Mouse (Mus musculus) liver, adult (tissue): ENCODE results near the gene Zfp750.

Experiments used
- GATA4 ChIP-seq: IDR thresholded peaks from 2 replicates; pipeline ENCODE4 v1.6.1; 2014; ENCODE audit warnings: mild to moderate bottlenecking, low read length; ENCODE audit not compliant: insufficient replicate concordance

The Zfp750 gene

GRCm38 (mm10) chr11:121519131-121519530 lies at the start of gene Zfp750:
TSS of gene Zfp750 (minus strand) at chr11:121519333.
- TF ChIP-seq GATA4, result no peak

- TF ChIP-seq GATA4, result no peak
These were observed 45.1 kb upstream of the Zfp750 start for GRCm38 (mm10) chr11:121564265-121564664.

- TF ChIP-seq GATA4, result no peak
These were observed 44.2 kb upstream of the Zfp750 start for GRCm38 (mm10) chr11:121563312-121563711.

GRCm38 (mm10) chr11:121560294-121560663 lies 41.1 kb upstream of the Zfp750 start:
- TF ChIP-seq GATA4, result no peak

GRCm38 (mm10) chr11:121559527-121560293 lies 40.6 kb upstream of the Zfp750 start:
- no peak for TF ChIP-seq GATA4

GRCm38 (mm10) chr11:121558522-121558921 lies 39.4 kb upstream of the Zfp750 start:
- no peak for TF ChIP-seq GATA4

GRCm38 (mm10) chr11:121557946-121558345 lies 38.8 kb upstream of the Zfp750 start:
- no peak for TF ChIP-seq GATA4

- no peak for TF ChIP-seq GATA4
These were observed 37.6 kb upstream of the Zfp750 start for GRCm38 (mm10) chr11:121556727-121557126.

GRCm38 (mm10) chr11:121553458-121553857 lies 34.3 kb upstream of the Zfp750 start:
- no peak for TF ChIP-seq GATA4

- TF ChIP-seq GATA4, result no peak
These were observed 33.8 kb upstream of the Zfp750 start for GRCm38 (mm10) chr11:121552846-121553457.

- TF ChIP-seq GATA4, result no peak
These were observed 33.0 kb upstream of the Zfp750 start for GRCm38 (mm10) chr11:121552167-121552566.

- TF ChIP-seq GATA4, result no peak
These were observed 32.2 kb upstream of the Zfp750 start for GRCm38 (mm10) chr11:121551206-121551799.

- no peak for TF ChIP-seq GATA4
These were observed 30.9 kb upstream of the Zfp750 start for GRCm38 (mm10) chr11:121549843-121550647.

- no peak for TF ChIP-seq GATA4
These were observed 30.1 kb upstream of the Zfp750 start for GRCm38 (mm10) chr11:121548996-121549842.
